Mouse (Mus musculus) ES-E14 (cell line): Measurements from ENCODE around the gene Tpmt. TPM values are rescaled to one million over a fixed set of nuclear protein-coding genes. Genes with fewer than 3 reads are reported as not detected.

ENCODE experiments used
- DNase-seq: peaks from one replicate; pipeline ENCODE4 v3.0.0-alpha.2; 2013; ENCODE audit warnings: low read depth, low spot score
- H3K27ac ChIP-seq: 2 replicates; pipeline ENCODE4 v1.5.1; 2012; ENCODE audit warnings: low read depth, mild to moderate bottlenecking, low read length, moderate library complexity, mixed read lengths; ENCODE audit not compliant: poor library complexity, insufficient read depth, severe bottlenecking
- H3K36me3 ChIP-seq: 2 replicates; pipeline ENCODE4 v1.6.1; 2012; ENCODE audit warnings: mild to moderate bottlenecking, low read length, moderate library complexity, mixed read lengths; ENCODE audit not compliant: control insufficient read depth, poor library complexity, insufficient read depth, severe bottlenecking
- H3K4me1 ChIP-seq, 2 experiments: fragments of 150-350 bp in 1 of 2; sonication (generic) in 1 of 2; 2 replicates each; pipeline ENCODE4 v1.6.1; 2012; ENCODE audit warnings: low read length in 2 of 2, mild to moderate bottlenecking in 1 of 2, mixed read lengths in 1 of 2; ENCODE audit not compliant: control insufficient read depth in 2 of 2, insufficient read depth in 2 of 2, poor library complexity in 1 of 2
- H3K4me3 ChIP-seq, 2 experiments: fragments of 150-350 bp in 1 of 2; sonication (generic) in 1 of 2; 2 replicates each; pipeline ENCODE4 v1.5.1; 2012; ENCODE audit warnings: low read length in 2 of 2, low read depth in 1 of 2, mild to moderate bottlenecking in 1 of 2, mixed read lengths in 1 of 2; ENCODE audit not compliant: insufficient read depth in 1 of 2, poor library complexity in 1 of 2, severe bottlenecking in 1 of 2
- H3K9ac ChIP-seq: 2 replicates; pipeline ENCODE4 v1.6.1; 2012; ENCODE audit warnings: low read depth, mild to moderate bottlenecking, low read length, mixed read lengths; ENCODE audit not compliant: poor library complexity, insufficient read depth, severe bottlenecking
- H3K9me3 ChIP-seq: fragments of 150-350 bp; sonication (generic); 2 replicates; pipeline ENCODE4 v1.6.1; 2012; ENCODE audit warnings: low read depth, mild to moderate bottlenecking, low read length; ENCODE audit not compliant: control insufficient read depth, insufficient read depth
- CHD2 ChIP-seq: IDR thresholded peaks from 2 replicates; pipeline ENCODE4 v1.6.1; 2014; ENCODE audit warnings: mild to moderate bottlenecking, low read depth, low read length, inconsistent platforms
- HCFC1 ChIP-seq: IDR thresholded peaks from 2 replicates; pipeline ENCODE4 v1.6.1; 2012; ENCODE audit warnings: low read length, inconsistent platforms, borderline replicate concordance; ENCODE audit not compliant: insufficient read depth
- MAFK ChIP-seq: IDR thresholded peaks from 2 replicates; pipeline ENCODE4 v1.6.1; 2014; ENCODE audit warnings: mild to moderate bottlenecking, low read depth, low read length, inconsistent platforms; ENCODE audit not compliant: insufficient read depth
- ZC3H11A ChIP-seq: IDR thresholded peaks from 2 replicates; pipeline ENCODE4 v1.6.1; 2012; ENCODE audit warnings: low read depth, mild to moderate bottlenecking, inconsistent platforms, low read length, borderline replicate concordance
- ZNF384 ChIP-seq: IDR thresholded peaks from 2 replicates; pipeline ENCODE4 v1.6.1; 2012; ENCODE audit warnings: low read depth, low read length, inconsistent platforms
- in situ Hi-C, 2 experiments: fragments of 600-800 bp; cut with MboI; formaldehyde crosslinking; loops; one replicate each; pipeline ENCODE4 v1.15.1; 2025; ENCODE audit warnings: low sequenced_read_pairs in 2 of 2, inconsistent platforms in 1 of 2; ENCODE audit not compliant: unreplicated experiment in 2 of 2
- total RNA-seq: library from RNA; depleted of rRNA; stranded (reverse); fragments of 300-350 nt; gene quantifications from 2 replicates; pipeline ENCODE4 v1.2.3, GENCODE M21; 2012

Gene Tpmt
- total RNA-seq, 1 experiment = 5.9 TPM

GRCm38 (mm10) chr13:47040061-47040460 is 4.5 kb downstream of the Tpmt start:
- Histone ChIP-seq H3K27ac (no peak overlapping the region), H3K4me3 (no peak overlapping the region), H3K4me1 (peaks cover 0 to 2% of the 10 kb centered on the region in 2 experiments; a peak in 1 of 4 replicates), H3K9ac (no peak overlapping the region), H3K36me3 (no peaks in the 10 kb centered on the region), H3K9me3 (no peaks in the 10 kb centered on the region)
- in situ Hi-C loops = no loop called here
- no peak for TF ChIP-seq ZC3H11A
- no peak for TF ChIP-seq MAFK
- TF ChIP-seq CHD2 = no peak
- TF ChIP-seq HCFC1 = no peak
- TF ChIP-seq ZNF384 = no peak
- no peak for DNase-seq

DNA sequence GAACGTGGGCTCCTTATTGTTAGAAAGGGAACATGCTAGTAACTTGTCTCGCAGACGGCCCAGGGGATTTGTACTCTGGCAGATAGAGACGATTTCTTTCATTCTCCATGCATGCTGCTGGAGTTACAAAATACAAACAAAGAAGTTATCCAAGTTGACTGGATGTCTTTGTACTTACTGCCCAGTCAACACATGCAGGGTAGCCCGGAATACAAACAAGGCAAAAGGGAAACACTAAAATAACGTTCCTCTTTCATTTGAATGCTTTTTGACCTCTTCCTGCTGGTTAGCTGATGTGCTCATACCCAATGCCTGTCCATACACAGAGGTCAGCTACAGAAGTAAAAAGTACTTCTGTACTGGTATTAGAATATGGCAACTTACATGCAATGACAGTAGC is 6.6 kb downstream of the Tpmt start:
- H3K9ac ChIP-seq = no peak overlapping the region
- H3K4me3 ChIP-seq = no peak overlapping the region
- DNase-seq = no peak
- no peaks in the 10 kb centered on the region for H3K9me3 ChIP-seq
- peaks cover 0 to 2% of the 10 kb centered on the region in 2 experiments; a peak in 1 of 4 replicates for H3K4me1 ChIP-seq
- H3K36me3 ChIP-seq = peaks cover 3% of the 10 kb centered on the region; the same call in 1 of the 2 replicates
- no peak overlapping the region for H3K27ac ChIP-seq
- in situ Hi-C loops = no loop called here
- no peak for TF ChIP-seq MAFK
- no peak for TF ChIP-seq ZNF384
- TF ChIP-seq ZC3H11A = no peak
- TF ChIP-seq HCFC1 = no peak
- TF ChIP-seq CHD2 = no peak

GRCm38 (mm10) chr13:47033602-47034001 is 10.9 kb downstream of the Tpmt start:
- H3K27ac ChIP-seq = no peak overlapping the region
- H3K9ac ChIP-seq = no peak overlapping the region
- H3K4me1 ChIP-seq = no peaks in the 10 kb centered on the region
- TF ChIP-seq ZC3H11A (no peak), MAFK (no peak), ZNF384 (no peak), HCFC1 (no peak), CHD2 (no peak)
- no peaks in the 10 kb centered on the region for H3K9me3 ChIP-seq
- in situ Hi-C loops = no loop called here
- no peak for DNase-seq
- peaks cover 3% of the 10 kb centered on the region for H3K36me3 ChIP-seq
- H3K4me3 ChIP-seq = no peak overlapping the region

GRCm38 (mm10) chr13:47030376-47031107 is 14.0 kb downstream of the Tpmt start:
- Histone ChIP-seq H3K27ac (no peak overlapping the region), H3K4me1 (no peaks in the 10 kb centered on the region), H3K9ac (no peak overlapping the region), H3K4me3 (no peak overlapping the region), H3K9me3 (no peaks in the 10 kb centered on the region), H3K36me3 (peaks cover 3% of the 10 kb centered on the region)
- in situ Hi-C loops = no loop called here
- DNase-seq = no peak
- TF ChIP-seq ZNF384 = no peak
- no peak for TF ChIP-seq MAFK
- no peak for TF ChIP-seq HCFC1
- TF ChIP-seq ZC3H11A = no peak
- no peak for TF ChIP-seq CHD2

DNA sequence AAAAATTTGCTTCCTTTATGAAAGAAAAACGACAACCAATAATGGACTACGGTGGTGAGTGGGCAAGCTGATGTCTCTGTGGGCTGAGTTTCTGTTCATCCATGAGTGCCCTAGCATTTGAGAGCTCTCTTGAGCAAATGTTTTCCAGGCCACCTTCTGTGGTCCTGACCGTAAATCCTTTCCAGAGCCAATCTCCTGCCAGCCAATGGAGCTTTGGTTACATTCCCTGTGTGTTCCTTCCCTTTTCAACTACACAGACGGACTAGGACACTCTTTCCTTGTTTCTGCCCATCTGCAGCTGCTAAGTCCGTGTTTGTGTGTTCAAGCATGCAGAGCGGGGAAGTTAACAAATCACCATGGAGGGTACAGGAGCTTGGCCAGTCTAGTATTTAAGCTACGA is 23.7 kb downstream of the Tpmt start:
- H3K4me1 ChIP-seq = no peaks in the 10 kb centered on the region
- in situ Hi-C loops = loop anchor here in 1 of 2 experiments (25.0 kb wide), 1 partner anchor 183 kb away; no protein-coding TSS in a partner anchor
- DNase-seq = no peak
- TF ChIP-seq MAFK (no peak), ZC3H11A (no peak), CHD2 (no peak), ZNF384 (no peak), HCFC1 (no peak)
- H3K27ac ChIP-seq = no peak overlapping the region
- no peaks in the 10 kb centered on the region for H3K9me3 ChIP-seq
- H3K36me3 ChIP-seq = no peaks in the 10 kb centered on the region; the same call in 1 of the 2 replicates
- H3K4me3 ChIP-seq = no peak overlapping the region
- no peak overlapping the region for H3K9ac ChIP-seq
